Mouse (Mus musculus) hindbrain, embryonic 14.5 days (tissue): Measurements from ENCODE around the gene Kcnk6. TPM values are rescaled to one million over a fixed set of nuclear protein-coding genes. Genes with fewer than 3 reads are reported as not detected.

Source experiments
- ATAC-seq: fragments of 200-750 bp; cut with Nextera tagmentation; 2 replicates; pipeline ENCODE4 v1.8.0; 2017; ENCODE audit warnings: moderate number of reproducible peaks, mild to moderate bottlenecking, moderate TSS enrichment, moderate library complexity; ENCODE audit not compliant: low FRiP score
- DNase-seq: peaks from one replicate; pipeline ENCODE4 v3.0.0-alpha.2; 2015; ENCODE audit warnings: low spot score
- H3K27ac ChIP-seq: fragments of 300-500 bp; sonication (generic); 2 replicates; pipeline ENCODE4 v1.5.1; 2014; ENCODE audit warnings: mild to moderate bottlenecking, moderate library complexity
- H3K27me3 ChIP-seq: fragments of 300-500 bp; sonication (generic); 2 replicates; pipeline ENCODE4 v1.6.1; 2014; ENCODE audit warnings: mild to moderate bottlenecking, low read length, mixed read lengths; ENCODE audit not compliant: control insufficient read depth, insufficient read depth
- H3K36me3 ChIP-seq: fragments of 300-500 bp; sonication (generic); replicated peaks from 2 replicates; pipeline ENCODE4 v1.6.1; 2014; ENCODE audit not compliant: control insufficient read depth, insufficient read depth
- H3K4me1 ChIP-seq: fragments of 300-500 bp; sonication (generic); replicated peaks from 2 replicates; pipeline ENCODE4 v1.6.1; 2014; ENCODE audit warnings: antibody characterized with exemption, low read length, mixed read lengths; ENCODE audit not compliant: control insufficient read depth, insufficient read depth
- H3K4me2 ChIP-seq: fragments of 300-500 bp; sonication (generic); replicated peaks from 2 replicates; pipeline ENCODE4 v1.6.1; 2014; ENCODE audit warnings: mild to moderate bottlenecking, moderate library complexity
- H3K4me3 ChIP-seq: fragments of 300-500 bp; sonication (generic); replicated peaks from 2 replicates; pipeline ENCODE4 v1.5.1; 2014; ENCODE audit warnings: mild to moderate bottlenecking, low read length
- H3K9ac ChIP-seq: fragments of 300-500 bp; sonication (generic); 2 replicates; pipeline ENCODE4 v1.6.1; 2014
- H3K9me3 ChIP-seq: fragments of 300-500 bp; sonication (generic); 2 replicates; pipeline ENCODE4 v1.6.1; 2016; ENCODE audit warnings: low read length; ENCODE audit not compliant: control insufficient read depth
- WGBS: fragments of 180-500 bp; shearing (Covaris S2); extraction: QIAGEN DNeasy Blood & Tissue Kit; methylation state at CpG from one replicate; pipeline ENCODE4 v1.1.7; 2014; 5-methylcytosine and 5-hydroxymethylcytosine counted together
- polyA plus RNA-seq: library from polyadenylated mRNA; unstranded; fragments of >200 nt; fragmentation: Nextera tagmentation; extraction: Ambion mirVana; gene quantifications from 2 replicates; pipeline ENCODE4 v1.2.1, GENCODE M21; 2014

Kcnk6 gene
- polyA plus RNA-seq, 1 experiment from 2014 or later, result 0.66 TPM

GRCm38 (mm10) chr7:29266931-29267330 lies 34.6 kb upstream of the Kcnk6 start:
- DNase-seq, result no peak
- Histone ChIP-seq H3K4me2 (no peak overlapping the region), H3K4me3 (no peak overlapping the region), H3K9me3 (no peaks in the 10 kb centered on the region), H3K36me3 (no peaks in the 10 kb centered on the region), H3K9ac (no peak overlapping the region), H3K4me1 (no peaks in the 10 kb centered on the region), H3K27me3 (no peaks in the 10 kb centered on the region), H3K27ac (no peak overlapping the region)
- ATAC-seq, result no peak
- 65% methylated on average over 4 of the region's 4 CpGs for WGBS

GRCm38 (mm10) chr7:29265636-29266035 lies 33.3 kb upstream of the Kcnk6 start:
- no peak overlapping the region for H3K27ac ChIP-seq
- no peak overlapping the region for H3K4me2 ChIP-seq
- H3K36me3 ChIP-seq, result no peaks in the 10 kb centered on the region
- no peak overlapping the region for H3K4me3 ChIP-seq
- H3K4me1 ChIP-seq, result no peaks in the 10 kb centered on the region
- DNase-seq, result no peak
- no peaks in the 10 kb centered on the region for H3K9me3 ChIP-seq
- no peak overlapping the region for H3K9ac ChIP-seq
- no peak for ATAC-seq
- 82% methylated on average over 7 of the region's 7 CpGs for WGBS
- H3K27me3 ChIP-seq, result no peaks in the 10 kb centered on the region

- Histone ChIP-seq H3K4me1 (no peaks in the 10 kb centered on the region), H3K27me3 (no peaks in the 10 kb centered on the region), H3K9ac (no peak overlapping the region), H3K9me3 (no peaks in the 10 kb centered on the region), H3K4me3 (no peak overlapping the region), H3K27ac (no peak overlapping the region), H3K4me2 (no peak overlapping the region), H3K36me3 (no peaks in the 10 kb centered on the region)
- ATAC-seq (no peak), DNase-seq (no peak)
- 91% methylated on average over 3 of the region's 3 CpGs for WGBS
Measured at GRCm38 (mm10) chr7:29263831-29264230, 31.5 kb upstream of the Kcnk6 start.

- Histone ChIP-seq H3K4me2 (no peak overlapping the region), H3K27me3 (no peaks in the 10 kb centered on the region), H3K4me1 (no peaks in the 10 kb centered on the region), H3K9ac (no peak overlapping the region), H3K4me3 (no peak overlapping the region), H3K27ac (no peak overlapping the region), H3K9me3 (no peaks in the 10 kb centered on the region), H3K36me3 (no peaks in the 10 kb centered on the region)
- DNase-seq, result no peak
- ATAC-seq, result no peak
- 87% methylated on average over 6 of the region's 6 CpGs for WGBS
Measured at GRCm38 (mm10) chr7:29262151-29262550, 29.8 kb upstream of the Kcnk6 start.

- Histone ChIP-seq H3K9ac (no peak overlapping the region), H3K9me3 (no peaks in the 10 kb centered on the region), H3K36me3 (no peaks in the 10 kb centered on the region), H3K4me3 (no peak overlapping the region), H3K4me1 (no peaks in the 10 kb centered on the region), H3K27me3 (no peaks in the 10 kb centered on the region), H3K27ac (no peak overlapping the region), H3K4me2 (no peak overlapping the region)
- DNase-seq (no peak), ATAC-seq (no peak)
- WGBS, result 62% methylated on average over 10 of the region's 10 CpGs
Measured at GRCm38 (mm10) chr7:29259781-29260730, 27.7 kb upstream of the Kcnk6 start.

DNA sequence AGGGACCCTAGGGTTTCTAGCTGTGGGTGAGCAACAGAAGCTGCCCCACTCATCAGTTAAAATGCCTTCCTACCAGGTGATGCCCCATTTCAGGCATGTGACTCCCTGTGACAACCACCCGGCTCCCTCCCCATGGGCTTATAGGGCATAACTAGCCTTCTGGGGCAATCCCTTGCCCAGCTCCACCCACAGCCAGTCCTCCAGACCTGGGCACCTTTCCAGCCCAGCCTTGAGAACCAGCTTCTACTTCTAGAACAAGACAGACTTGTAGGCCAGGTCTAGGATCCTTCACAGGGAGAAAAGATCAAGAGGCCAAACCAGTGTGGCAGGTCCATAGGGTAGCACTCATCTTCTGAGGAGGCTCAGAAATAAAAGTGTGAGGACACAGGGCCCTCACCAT lies 25.1 kb upstream of the Kcnk6 start:
- ATAC-seq (no peak), DNase-seq (no peak)
- 100% methylated on average over 1 of the region's 1 CpGs for WGBS

DNA sequence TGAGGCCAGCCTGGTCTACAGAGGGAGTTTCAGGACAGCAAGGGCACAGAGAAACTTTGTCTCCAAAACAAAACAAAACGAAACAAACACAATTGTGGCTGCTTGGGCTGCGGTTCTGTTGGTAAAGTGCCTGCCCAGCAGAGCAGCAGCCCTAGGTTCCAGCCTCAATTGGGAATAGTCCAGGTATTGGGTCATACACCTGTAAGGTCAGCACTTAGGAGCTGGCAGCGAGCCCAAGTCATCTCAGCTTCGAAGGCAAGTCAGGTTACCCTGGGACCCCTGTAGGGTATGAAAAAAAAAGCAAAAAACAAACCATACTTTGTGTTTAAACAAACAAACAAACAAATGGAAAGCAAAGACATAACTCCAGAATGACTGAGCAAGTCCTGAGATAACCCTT lies 23.6 kb upstream of the Kcnk6 start:
- Histone ChIP-seq H3K4me3 (no peak overlapping the region), H3K4me1 (no peaks in the 10 kb centered on the region), H3K9ac (no peak overlapping the region), H3K27ac (no peak overlapping the region), H3K4me2 (no peak overlapping the region), H3K27me3 (no peaks in the 10 kb centered on the region), H3K9me3 (no peaks in the 10 kb centered on the region), H3K36me3 (no peaks in the 10 kb centered on the region)
- ATAC-seq, result no peak
- WGBS, result 95% methylated on average over 4 of the region's 4 CpGs
- no peak for DNase-seq

More for the DNA sequence above, 25.1 kb upstream of the Kcnk6 start:
- Histone ChIP-seq H3K9me3 (no peaks in the 10 kb centered on the region), H3K27me3 (no peaks in the 10 kb centered on the region), H3K4me1 (no peaks in the 10 kb centered on the region), H3K4me2 (no peak overlapping the region), H3K36me3 (no peaks in the 10 kb centered on the region), H3K4me3 (no peak overlapping the region), H3K9ac (no peak overlapping the region), H3K27ac (no peak overlapping the region)

GRCm38 (mm10) chr7:29253842-29254241 lies 21.5 kb upstream of the Kcnk6 start:
- ATAC-seq (no peak), DNase-seq (no peak)
- Histone ChIP-seq H3K27me3 (peaks cover 3% of the 10 kb centered on the region), H3K36me3 (no peaks in the 10 kb centered on the region), H3K9me3 (no peaks in the 10 kb centered on the region), H3K4me2 (no peak overlapping the region), H3K9ac (no peak overlapping the region), H3K27ac (no peak overlapping the region), H3K4me3 (no peak overlapping the region), H3K4me1 (no peaks in the 10 kb centered on the region)
- WGBS, result 53% methylated on average over 5 of the region's 5 CpGs

- Histone ChIP-seq H3K9me3 (no peaks in the 10 kb centered on the region), H3K27ac (no peak overlapping the region), H3K9ac (no peak overlapping the region), H3K4me3 (no peak overlapping the region), H3K36me3 (no peaks in the 10 kb centered on the region), H3K27me3 (peaks cover 23% of the 10 kb centered on the region), H3K4me2 (no peak overlapping the region), H3K4me1 (no peaks in the 10 kb centered on the region)
- ATAC-seq, result no peak
- no peak for DNase-seq
- WGBS, result 90% methylated on average over 3 of the region's 3 CpGs
Measured at GRCm38 (mm10) chr7:29251166-29251565, 18.9 kb upstream of the Kcnk6 start.
